Mouse (Mus musculus): ENCODE results near the gene Dsn1.

Dsn1 gene

GRCm38 (mm10) chr2:157006511-157007233 lies at the start of gene Dsn1:
Gene Dsn1 (minus strand): TSS chr2:157007154.
- DNase-seq = peak; percentile 92

GRCm38 (mm10) chr2:157055721-157056120 lies 48.8 kb upstream of the Dsn1 start:
- no peak for DNase-seq

GRCm38 (mm10) chr2:157054816-157055215 lies 47.9 kb upstream of the Dsn1 start:
- no peak for DNase-seq

- no peak for DNase-seq
These were observed 47.3 kb upstream of the Dsn1 start for GRCm38 (mm10) chr2:157054297-157054696.

DNA sequence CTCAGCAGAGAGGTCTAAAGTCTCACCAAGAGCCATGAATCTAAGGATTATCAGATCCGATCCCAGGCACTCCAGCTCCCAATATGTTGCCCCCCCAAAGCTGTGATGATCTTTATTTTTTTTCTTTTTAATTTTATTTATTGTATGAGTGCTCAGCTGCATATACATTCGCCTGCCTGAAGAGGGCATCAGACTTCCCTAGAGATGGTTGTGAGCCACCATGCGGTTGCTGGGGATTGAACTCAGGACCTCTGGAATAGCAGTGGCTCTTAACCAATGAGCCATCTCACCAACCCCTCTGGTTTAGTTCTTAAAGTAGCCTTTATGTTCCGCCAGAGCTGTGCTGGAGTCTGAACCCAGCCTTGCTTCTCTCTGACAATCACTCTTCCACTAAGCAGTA lies 46.8 kb upstream of the Dsn1 start:
- no peak for DNase-seq

DNA sequence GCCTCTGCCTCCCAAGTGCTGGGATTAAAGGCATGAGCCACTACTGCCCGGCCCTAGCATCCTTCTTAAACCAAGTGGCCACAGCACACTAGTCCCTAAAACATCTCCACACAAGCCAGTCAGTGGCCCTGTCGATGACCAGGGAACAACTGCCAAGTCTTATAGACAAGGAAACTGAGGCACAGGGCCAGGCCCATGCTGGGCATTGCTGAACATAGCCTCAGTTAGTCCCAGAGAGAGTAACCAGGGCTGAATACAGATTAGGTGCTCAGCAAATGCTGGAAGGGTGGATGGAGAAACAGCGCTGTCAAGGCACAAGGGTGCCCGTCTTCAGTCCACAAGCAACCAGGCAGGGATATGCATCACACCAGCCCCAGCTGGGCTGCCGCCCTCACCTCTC lies 46.2 kb upstream of the Dsn1 start:
- no peak for DNase-seq

GRCm38 (mm10) chr2:157052448-157052847 lies 45.5 kb upstream of the Dsn1 start:
- DNase-seq = no peak

- DNase-seq = peak; percentile 62
These were observed 42.9 kb upstream of the Dsn1 start for GRCm38 (mm10) chr2:157049831-157050243.

GRCm38 (mm10) chr2:157048395-157049181 lies 41.6 kb upstream of the Dsn1 start:
- DNase-seq = peak; percentile 67

- no peak for DNase-seq
These were observed 40.0 kb upstream of the Dsn1 start for GRCm38 (mm10) chr2:157046956-157047355.

GRCm38 (mm10) chr2:157045932-157046331 lies 39.0 kb upstream of the Dsn1 start:
- no peak for DNase-seq

GRCm38 (mm10) chr2:157043987-157044386 lies 37.0 kb upstream of the Dsn1 start:
- DNase-seq = no peak

DNA sequence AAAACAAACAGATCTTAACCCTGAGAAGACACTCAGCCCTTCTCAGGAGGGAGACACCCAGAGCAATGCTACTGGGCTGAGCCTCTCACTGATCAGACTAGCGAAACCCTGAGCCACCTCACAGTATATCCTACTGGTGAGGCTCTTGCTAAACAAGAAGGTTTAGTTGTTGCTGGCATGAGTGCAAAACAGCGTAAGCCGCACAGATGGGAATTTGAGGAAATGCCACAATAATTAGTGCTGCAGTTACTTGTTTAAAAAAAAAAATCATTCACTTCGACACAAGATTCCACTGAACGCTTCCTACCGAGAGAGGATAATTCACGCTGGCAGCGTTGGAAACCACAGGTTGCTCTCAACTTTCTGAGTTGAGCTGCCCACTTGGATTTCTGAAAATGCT lies 36.6 kb upstream of the Dsn1 start:
- DNase-seq = no peak

- DNase-seq = no peak
These were observed 34.5 kb upstream of the Dsn1 start for GRCm38 (mm10) chr2:157041421-157041820.

GRCm38 (mm10) chr2:157040649-157041046 lies 33.7 kb upstream of the Dsn1 start:
- DNase-seq = no peak

GRCm38 (mm10) chr2:157039900-157040648 lies 33.1 kb upstream of the Dsn1 start:
- no peak for DNase-seq

DNA sequence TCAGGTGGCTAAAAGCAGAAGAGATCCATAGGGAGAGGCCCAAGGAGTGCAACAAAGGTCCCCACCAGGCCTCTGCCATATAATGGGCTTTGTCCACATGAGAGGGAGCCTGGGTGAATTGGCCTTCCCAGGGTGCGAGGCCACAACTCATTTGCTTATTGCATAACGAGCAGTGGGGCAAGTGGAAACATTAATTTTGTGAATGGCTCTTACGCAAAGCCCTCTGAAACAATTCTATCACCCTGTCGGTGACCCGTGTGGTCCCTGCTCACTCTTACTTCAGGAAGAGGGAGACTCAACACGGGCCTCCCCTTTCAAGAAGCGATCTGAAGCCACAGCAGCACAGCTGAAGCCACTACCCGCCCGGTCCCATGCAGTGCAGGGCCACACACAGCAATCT lies 30.3 kb upstream of the Dsn1 start:
- DNase-seq = no peak

- DNase-seq = no peak
These were observed 29.4 kb upstream of the Dsn1 start for GRCm38 (mm10) chr2:157036400-157036799.

DNA sequence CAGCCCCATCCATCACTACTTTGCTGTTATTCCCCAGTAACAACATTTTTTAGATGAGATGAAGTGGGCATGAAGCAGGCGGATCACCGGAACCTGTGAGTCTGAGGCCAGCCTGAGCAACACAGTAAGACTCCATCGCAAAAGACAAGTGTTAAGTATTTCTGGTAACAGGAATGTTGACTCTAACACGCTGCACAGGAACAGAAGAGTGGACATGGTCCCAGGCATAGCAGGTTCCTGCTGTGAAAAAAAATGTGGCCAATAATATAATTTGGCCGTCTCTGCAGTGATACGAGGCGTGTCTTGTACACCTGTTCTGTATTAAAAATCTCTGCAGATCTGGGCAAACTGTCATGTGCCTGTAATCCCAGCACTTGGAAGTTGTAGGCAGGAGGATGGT lies 28.4 kb upstream of the Dsn1 start:
- no peak for DNase-seq

DNA sequence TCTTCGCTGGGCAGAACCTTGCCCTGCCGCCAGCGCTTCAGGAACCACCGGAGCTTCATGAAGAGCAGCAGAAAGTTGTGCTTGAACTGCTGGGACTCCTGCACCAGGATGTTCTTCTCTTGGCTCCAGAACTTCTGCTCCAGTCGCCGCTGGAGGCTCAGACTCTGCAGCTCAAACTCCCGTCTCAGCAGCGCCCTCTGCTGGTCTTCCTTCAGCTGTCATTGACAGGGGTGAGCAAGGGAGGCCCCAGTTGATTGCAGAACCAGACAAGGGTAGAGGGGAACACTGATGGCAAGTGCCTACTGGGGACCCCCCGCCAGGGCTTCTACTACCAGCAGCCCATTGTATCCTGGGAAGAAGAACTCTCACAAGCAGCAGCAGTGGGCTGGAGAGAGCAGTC lies 23.9 kb upstream of the Dsn1 start:
- peak; percentile 96 for DNase-seq

- no peak for DNase-seq
These were observed 21.3 kb upstream of the Dsn1 start for GRCm38 (mm10) chr2:157028261-157028660.

DNA sequence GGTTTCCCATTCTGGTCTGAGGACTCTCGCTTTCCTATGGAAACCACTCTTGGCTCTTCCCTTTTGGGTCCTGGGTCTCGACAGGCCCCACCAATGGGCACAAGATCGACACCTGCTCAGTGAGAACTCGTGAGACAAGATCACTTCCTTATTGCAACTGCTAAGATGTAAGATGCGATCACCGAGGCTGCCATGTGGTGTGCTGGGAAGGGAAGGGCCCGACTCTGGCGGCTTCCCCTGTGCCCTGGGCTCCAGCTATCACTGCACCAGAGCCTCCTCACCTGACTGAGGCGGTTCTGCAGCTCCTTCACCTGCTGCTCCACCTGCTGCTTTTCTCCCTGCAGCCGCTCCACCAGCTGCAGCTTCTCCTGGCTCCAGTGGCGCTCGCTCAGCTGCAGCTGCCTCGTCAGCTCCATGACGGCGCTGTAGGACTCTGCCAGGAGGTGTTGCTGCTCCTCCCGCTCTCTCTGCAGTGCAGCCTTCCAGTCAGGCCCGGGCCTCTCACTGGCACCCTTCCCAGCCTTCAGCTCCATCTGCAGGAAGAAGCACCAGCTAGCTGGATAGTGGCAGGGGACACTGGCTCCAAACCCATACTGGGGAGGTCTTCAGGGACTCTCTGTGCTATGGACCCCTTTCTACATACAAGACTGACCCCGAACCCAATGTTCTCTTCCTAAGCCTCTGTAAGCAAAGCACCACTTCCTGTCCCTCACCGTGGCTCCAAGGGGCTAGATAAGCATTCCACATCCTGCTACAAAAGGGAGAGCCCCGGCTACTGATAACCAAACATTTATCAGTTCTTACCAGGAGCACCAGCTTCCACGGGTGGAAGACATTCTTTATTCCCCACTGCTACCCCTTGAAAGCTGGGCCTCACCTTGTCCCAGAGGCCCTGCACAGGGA lies 20.4 kb upstream of the Dsn1 start:
- DNase-seq = peak; percentile 62

GRCm38 (mm10) chr2:157021156-157021555 lies 14.2 kb upstream of the Dsn1 start:
- DNase-seq = no peak
